Mouse (Mus musculus) G1E (cell line): ENCODE data around the gene Gm3776. TPM values are rescaled to one million over a fixed set of nuclear protein-coding genes. Genes with fewer than 3 reads are reported as not detected.
"Not testable (repeated sequence)": the region's sequence is repeated elsewhere in the genome, so short reads cannot be mapped to it uniquely, and the experiment has no call there.

Experiments
- ATAC-seq: 2 replicates; pipeline ENCODE4 v1.8.0; 2016; ENCODE audit warnings: mild to moderate bottlenecking; ENCODE audit not compliant: insufficient number of reproducible peaks, poor library complexity, low FRiP score, severe bottlenecking; ENCODE audit errors: extremely low read depth
- DNase-seq: peaks from one replicate; pipeline ENCODE4 v3.0.0; 2012; ENCODE audit warnings: low spot score
- H3K27me3 ChIP-seq: 2 replicates; pipeline ENCODE4 v1.6.1; 2012; ENCODE audit warnings: mild to moderate bottlenecking, low read length, inconsistent platforms; ENCODE audit not compliant: insufficient read depth
- H3K36me3 ChIP-seq: replicated peaks from 2 replicates; pipeline ENCODE3; 2012; ENCODE audit warnings: mild to moderate bottlenecking, inconsistent platforms
- H3K4me1 ChIP-seq: 2 replicates; pipeline ENCODE4 v1.6.1; 2012; ENCODE audit warnings: low read depth, low read length, inconsistent platforms, mixed read lengths; ENCODE audit not compliant: insufficient read depth
- H3K4me3 ChIP-seq: 2 replicates; pipeline ENCODE4 v1.5.1; 2012; ENCODE audit warnings: low read depth, mild to moderate bottlenecking, inconsistent platforms, low read length, moderate library complexity, mixed read lengths
- H3K9me3 ChIP-seq: replicated peaks from 2 replicates; pipeline ENCODE4 v1.6.1; 2012; ENCODE audit warnings: inconsistent platforms
- CTCF ChIP-seq: IDR thresholded peaks from 2 replicates; pipeline ENCODE4 v1.5.1; 2012; ENCODE audit warnings: low read depth, low read length, inconsistent platforms, mixed read lengths
- GATA1 ChIP-seq: IDR thresholded peaks from 2 replicates; pipeline ENCODE4 v1.6.1; 2012; ENCODE audit warnings: borderline replicate concordance, low read length, inconsistent platforms, mixed read lengths
- GATA2 ChIP-seq: IDR thresholded peaks from 2 replicates; pipeline ENCODE4 v1.6.1; 2012; ENCODE audit warnings: low read depth, low read length, inconsistent platforms, borderline replicate concordance
- POLR2AphosphoS5 ChIP-seq: IDR thresholded peaks from 2 replicates; pipeline ENCODE4 v1.6.1; 2012; ENCODE audit warnings: low read depth, low read length, inconsistent platforms; ENCODE audit not compliant: insufficient replicate concordance
- TAL1 ChIP-seq: conservative IDR thresholded peaks from 2 replicates; pipeline ENCODE4 v1.6.1; 2012; ENCODE audit warnings: low read depth, low read length, inconsistent platforms, mixed read lengths
- polyA plus RNA-seq: library from polyadenylated mRNA; stranded (reverse); fragments of >175 nt; gene quantifications from 2 replicates; pipeline ENCODE4 v1.2.3, GENCODE M21; 2012
- total RNA-seq, 2 experiments: library from RNA; stranded (forward) in 1 of 2; stranded (reverse) in 1 of 2; fragments of 200-1000 nt in 1 of 2; fragments of >200 nt in 1 of 2; fragmentation: Nextera tagmentation in 1 of 2; gene quantifications; 2 replicates each; pipeline ENCODE4 v1.2.3; 2014 to 2017

Gene Gm3776
- total and polyA plus RNA-seq, 3 experiments, result not detected

GRCm38 (mm10) chr9:78296089-78296488, 39.2 kb downstream of the Gm3776 start:
- peak; percentile 65 for TF ChIP-seq CTCF
- H3K27me3 ChIP-seq, H3K4me3 ChIP-seq, H3K4me1 ChIP-seq, H3K9me3 ChIP-seq, H3K36me3 ChIP-seq: not testable (repeated sequence)
- peak; percentile 16 for DNase-seq
- peak; percentile 54; the same call in 1 of the 2 replicates for ATAC-seq

DNA sequence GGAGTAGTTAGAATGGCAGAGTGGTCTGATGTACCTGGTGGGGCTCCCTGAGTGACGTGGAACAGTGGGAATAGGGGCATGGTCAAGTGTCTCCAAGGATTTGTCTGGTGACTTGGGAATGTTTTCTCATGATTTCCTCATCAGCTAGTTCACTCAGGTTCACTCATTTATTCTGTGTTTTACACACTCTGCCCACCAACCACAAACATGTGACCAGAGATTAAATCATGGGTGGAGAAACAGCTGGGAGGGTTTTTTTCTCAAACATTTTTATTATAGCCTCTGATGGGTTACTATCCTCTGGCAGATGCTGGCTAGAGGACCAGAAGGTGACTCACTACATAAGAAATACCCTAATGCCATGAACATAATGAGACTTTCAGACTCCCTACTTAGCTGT, 41.3 kb downstream of the Gm3776 start:
- H3K36me3 ChIP-seq, result no peaks in the 10 kb centered on the region
- TF ChIP-seq GATA1, result no peak
- TF ChIP-seq POLR2AphosphoS5, result no peak
- TF ChIP-seq CTCF, result no peak
- TF ChIP-seq TAL1, result no peak
- TF ChIP-seq GATA2, result no peak
- no peaks in the 10 kb centered on the region for H3K27me3 ChIP-seq
- no peaks in the 10 kb centered on the region for H3K4me1 ChIP-seq
- no peaks in the 10 kb centered on the region for H3K9me3 ChIP-seq
- DNase-seq (no peak), ATAC-seq (no peak)
- H3K4me3 ChIP-seq, result no peak overlapping the region

- not testable (repeated sequence) for H3K9me3 ChIP-seq, H3K27me3 ChIP-seq, ATAC-seq, H3K36me3 ChIP-seq, H3K4me3 ChIP-seq, DNase-seq, H3K4me1 ChIP-seq
Measured at GRCm38 (mm10) chr9:78299143-78299542, 42.2 kb downstream of the Gm3776 start.

DNA sequence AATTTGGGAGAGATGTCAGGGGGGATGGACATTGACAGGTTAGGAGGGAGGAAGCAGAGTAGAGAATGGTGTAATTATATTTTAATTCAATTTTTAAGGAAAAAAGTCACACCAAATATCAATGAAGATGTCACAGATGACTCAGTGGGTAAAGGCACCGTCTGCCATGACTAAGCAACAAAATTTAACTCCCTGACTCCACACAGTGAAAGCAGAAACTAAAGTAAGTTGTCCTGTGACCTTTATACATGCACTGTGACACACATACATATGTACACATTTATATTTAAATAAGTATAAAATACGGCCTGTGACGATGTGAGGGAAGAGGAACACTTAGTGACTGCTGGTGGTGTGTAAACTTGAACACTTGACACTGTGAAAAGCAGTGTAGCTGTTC, 51.2 kb downstream of the Gm3776 start:
- not testable (repeated sequence) for DNase-seq, H3K36me3 ChIP-seq, ATAC-seq, H3K4me3 ChIP-seq, H3K4me1 ChIP-seq, H3K9me3 ChIP-seq, H3K27me3 ChIP-seq

DNA sequence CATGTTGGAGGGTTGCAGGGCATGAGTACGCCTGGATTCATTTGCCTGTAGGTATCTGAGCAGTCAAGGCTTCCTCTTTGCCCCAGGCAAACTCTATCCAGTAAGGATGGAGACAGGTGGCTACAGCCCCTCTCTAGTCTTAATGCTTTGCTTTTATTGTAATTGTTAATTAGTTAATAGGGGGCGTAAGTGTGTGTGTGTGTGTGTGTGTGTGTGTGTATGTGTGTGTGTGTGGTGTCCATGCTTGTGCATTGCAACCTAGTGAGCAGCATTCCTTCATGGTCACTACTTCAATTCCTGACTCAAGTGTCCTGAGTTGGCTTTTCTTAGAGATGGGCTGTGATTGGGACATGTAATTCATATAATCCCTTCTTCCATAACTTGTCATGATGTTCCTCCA, 57.8 kb downstream of the Gm3776 start, which contains the start of gene Omt2a:
Gene Omt2a (minus strand): TSS at position 101 of the 400 bp plus-strand sequence.
- Histone ChIP-seq H3K9me3 (no peaks in the 10 kb centered on the region), H3K4me1 (no peaks in the 10 kb centered on the region), H3K27me3 (no peaks in the 10 kb centered on the region), H3K36me3 (no peaks in the 10 kb centered on the region), H3K4me3 (no peak within 1 kb of the TSS)
- no peak for TF ChIP-seq GATA1
- TF ChIP-seq POLR2AphosphoS5, result no peak
- TF ChIP-seq CTCF, result no peak
- no peak for TF ChIP-seq GATA2
- TF ChIP-seq TAL1, result no peak
- ATAC-seq (no peak), DNase-seq (no peak)

Other genes with a start within 250 kb of the Gm3776 start
- gene Gcm1, start 205.2 kb upstream of the Gm3776 start, total RNA-seq (2014; fragmentation: Nextera tagmentation), result not detected in 2 replicates
- gene Gcm1, start 205.2 kb upstream of the Gm3776 start, total RNA-seq (2017), result 0.05 TPM in 1 of 2 replicates, not detected in the other
- gene Gcm1, start 205.2 kb upstream of the Gm3776 start, polyA plus RNA-seq, result not detected in 2 replicates
- gene Fbxo9, start 148.1 kb upstream of the Gm3776 start, total RNA-seq (2014; fragmentation: Nextera tagmentation), result 115 and 128 TPM in 2 replicates
- gene Fbxo9, start 148.1 kb upstream of the Gm3776 start, total RNA-seq (2017), result 110 and 114 TPM in 2 replicates
- gene Fbxo9, start 148.1 kb upstream of the Gm3776 start, polyA plus RNA-seq, result 35.2 and 53.8 TPM in 2 replicates
- gene Ick, start 147.9 kb upstream of the Gm3776 start, total RNA-seq (2014; fragmentation: Nextera tagmentation), result 49.2 and 59.1 TPM in 2 replicates
- gene Ick, start 147.9 kb upstream of the Gm3776 start, total RNA-seq (2017), result 14.9 and 17.1 TPM in 2 replicates
- gene Ick, start 147.9 kb upstream of the Gm3776 start, polyA plus RNA-seq, result 18.8 and 20.5 TPM in 2 replicates
- 3.6 and 6.8 TPM in 2 replicates for gene Gsta4, start 74.4 kb upstream of the Gm3776 start, total RNA-seq (2014; fragmentation: Nextera tagmentation)
- 3.2 and 4.5 TPM in 2 replicates for gene Gsta4, start 74.4 kb upstream of the Gm3776 start, total RNA-seq (2017)
- 1.3 and 1.4 TPM in 2 replicates for gene Gsta4, start 74.4 kb upstream of the Gm3776 start, polyA plus RNA-seq
- not detected in 2 replicates for gene Gsta1, start 26.5 kb upstream of the Gm3776 start, total RNA-seq (2014; fragmentation: Nextera tagmentation)
- not detected in 2 replicates for gene Gsta1, start 26.5 kb upstream of the Gm3776 start, total RNA-seq (2017)
- gene Gsta1, start 26.5 kb upstream of the Gm3776 start, polyA plus RNA-seq, result not detected in 2 replicates
- not detected in 2 replicates for gene Gm10639, start 32.8 kb downstream of the Gm3776 start, total RNA-seq (2014; fragmentation: Nextera tagmentation)
- gene Gm10639, start 32.8 kb downstream of the Gm3776 start, total RNA-seq (2017), result not detected in 2 replicates
- not detected in 2 replicates for gene Gm10639, start 32.8 kb downstream of the Gm3776 start, polyA plus RNA-seq
- not detected in 2 replicates for gene Omt2a, start 57.7 kb downstream of the Gm3776 start, total RNA-seq (2014; fragmentation: Nextera tagmentation)
- 0.11 TPM in 1 of 2 replicates, not detected in the other for gene Omt2a, start 57.7 kb downstream of the Gm3776 start, total RNA-seq (2017)
- not detected in 2 replicates for gene Omt2a, start 57.7 kb downstream of the Gm3776 start, polyA plus RNA-seq
- gene Omt2b, start 70.5 kb downstream of the Gm3776 start, total RNA-seq (2014; fragmentation: Nextera tagmentation), result not detected in 2 replicates
- not detected in 2 replicates for gene Omt2b, start 70.5 kb downstream of the Gm3776 start, total RNA-seq (2017)
- gene Omt2b, start 70.5 kb downstream of the Gm3776 start, polyA plus RNA-seq, result 0.04 TPM in 1 of 2 replicates, not detected in the other
- not detected in 2 replicates for gene Gsta2, start 98.7 kb downstream of the Gm3776 start, total RNA-seq (2014; fragmentation: Nextera tagmentation)
- gene Gsta2, start 98.7 kb downstream of the Gm3776 start, total RNA-seq (2017), result not detected in 2 replicates
- gene Gsta2, start 98.7 kb downstream of the Gm3776 start, polyA plus RNA-seq, result not detected in 2 replicates
- not detected in 2 replicates for gene Dppa5a, start 111.0 kb downstream of the Gm3776 start, total RNA-seq (2014; fragmentation: Nextera tagmentation)
- gene Dppa5a, start 111.0 kb downstream of the Gm3776 start, total RNA-seq (2017), result not detected in 2 replicates
- gene Dppa5a, start 111.0 kb downstream of the Gm3776 start, polyA plus RNA-seq, result not detected in 2 replicates
- not detected in 2 replicates for gene Ooep, start 121.6 kb downstream of the Gm3776 start, total RNA-seq (2014; fragmentation: Nextera tagmentation)
- 0.06 TPM in 1 of 2 replicates, not detected in the other for gene Ooep, start 121.6 kb downstream of the Gm3776 start, total RNA-seq (2017)
- not detected in 2 replicates for gene Ooep, start 121.6 kb downstream of the Gm3776 start, polyA plus RNA-seq
- gene Ddx43, start 138.6 kb downstream of the Gm3776 start, total RNA-seq (2014; fragmentation: Nextera tagmentation), result not detected in 2 replicates
- gene Ddx43, start 138.6 kb downstream of the Gm3776 start, total RNA-seq (2017), result 0.05 TPM in 1 of 2 replicates, not detected in the other
- gene Ddx43, start 138.6 kb downstream of the Gm3776 start, polyA plus RNA-seq, result not detected in 2 replicates
- not detected in 2 replicates for gene Cgas, start 186.1 kb downstream of the Gm3776 start, total RNA-seq (2014; fragmentation: Nextera tagmentation)
- gene Cgas, start 186.1 kb downstream of the Gm3776 start, total RNA-seq (2017), result 0.12 and 0.16 TPM in 2 replicates
- gene Cgas, start 186.1 kb downstream of the Gm3776 start, polyA plus RNA-seq, result 0.02 TPM in 1 of 2 replicates, not detected in the other
- 39.3 and 41.4 TPM in 2 replicates for gene Mto1, start 191.1 kb downstream of the Gm3776 start, total RNA-seq (2014; fragmentation: Nextera tagmentation)
- 35.1 and 35.5 TPM in 2 replicates for gene Mto1, start 191.1 kb downstream of the Gm3776 start, total RNA-seq (2017)
- 13.7 and 18.3 TPM in 2 replicates for gene Mto1, start 191.1 kb downstream of the Gm3776 start, polyA plus RNA-seq
- not detected in 2 replicates for gene Gm17324, start 191.7 kb downstream of the Gm3776 start, total RNA-seq (2014; fragmentation: Nextera tagmentation)
- 0.35 TPM in 1 of 2 replicates, not detected in the other for gene Gm17324, start 191.7 kb downstream of the Gm3776 start, total RNA-seq (2017)
- 0.08 TPM in 1 of 2 replicates, not detected in the other for gene Gm17324, start 191.7 kb downstream of the Gm3776 start, polyA plus RNA-seq
- gene Eef1a1, start 232.0 kb downstream of the Gm3776 start, total RNA-seq (2014; fragmentation: Nextera tagmentation), result 20,210 and 21,324 TPM in 2 replicates
- 8,565 and 9,264 TPM in 2 replicates for gene Eef1a1, start 232.0 kb downstream of the Gm3776 start, total RNA-seq (2017)
- 1,062 and 1,118 TPM in 2 replicates for gene Eef1a1, start 232.0 kb downstream of the Gm3776 start, polyA plus RNA-seq